Mouse (Mus musculus): Measurements from ENCODE around the gene Nppa. TPM values are rescaled to one million over a fixed set of nuclear protein-coding genes. Genes with fewer than 3 reads are reported as not detected.

Nppa gene
- polyA plus RNA-seq, 1 experiment from 2014 or later: not detected

DNA sequence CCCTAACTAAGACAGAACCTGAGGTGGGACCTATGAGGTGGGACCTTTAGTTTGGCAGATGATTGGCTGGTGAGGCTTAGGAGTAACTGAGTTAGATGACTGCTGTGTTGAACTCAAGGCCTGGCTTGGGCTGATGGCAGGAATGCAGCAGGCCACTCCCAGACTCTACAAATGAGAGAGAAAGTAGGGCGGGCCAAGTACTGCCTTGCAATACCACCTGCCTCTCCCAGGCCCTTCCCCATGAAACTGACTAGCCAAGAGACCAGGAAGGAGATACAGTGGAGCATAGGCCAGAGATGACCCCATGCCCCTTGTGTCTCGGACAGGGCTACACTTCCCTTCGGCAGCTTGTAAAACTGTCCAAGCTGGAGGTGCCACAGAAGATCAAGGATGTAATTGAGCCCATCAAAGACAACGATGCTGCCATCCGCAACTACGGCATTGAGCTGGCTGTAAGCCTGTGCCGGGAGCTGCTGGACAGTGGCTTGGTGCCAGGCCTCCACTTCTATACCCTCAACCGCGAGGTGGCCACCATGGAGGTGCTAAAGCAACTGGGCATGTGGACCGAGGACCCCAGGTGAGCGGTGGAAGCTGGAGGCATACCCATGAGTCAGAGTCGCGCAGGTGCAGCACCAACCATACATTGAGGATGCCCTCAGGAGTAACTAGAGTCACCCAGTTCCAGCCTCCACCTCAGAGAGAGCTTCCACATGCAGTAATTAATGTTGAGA, 50.7 kb downstream of the Nppa start:
- Histone ChIP-seq H3K4me3 (ENCODE audit: inconsistent target) (no peak overlapping the region), H3K79me2 (ENCODE audit: inconsistent target) (peaks cover 51% of the 10 kb centered on the region), H3K27ac (no peak overlapping the region), H3K36me3 (ENCODE audit: inconsistent target) (peaks cover 99% of the 10 kb centered on the region)
- 94% methylated on average over 13 of the region's 13 CpGs for WGBS (ENCODE audit: missing documents)

Other genes with a start within 250 kb of the Nppa start
- gene Zfp984, start 190.9 kb upstream of the Nppa start, polyA plus RNA-seq (2018): 34.1 to 102 TPM (median 34.9 TPM) in 3 replicates
- 5.4 to 7.7 TPM (median 5.8 TPM) in 3 replicates for gene Zfp933, start 152.4 kb upstream of the Nppa start, polyA plus RNA-seq (2018)
- gene Miip, start 131.9 kb upstream of the Nppa start, polyA plus RNA-seq (2018): 6.2 to 15.8 TPM (median 11.0 TPM) in 3 replicates
- 0.62 to 2.3 TPM (median 0.75 TPM) in 3 replicates for gene Fv1, start 131.7 kb upstream of the Nppa start, polyA plus RNA-seq (2018)
- gene Mfn2, start 96.0 kb upstream of the Nppa start, polyA plus RNA-seq (2018): 28.8 to 35.7 TPM (median 29.8 TPM) in 3 replicates
- 144 to 203 TPM (median 190 TPM) in 3 replicates for gene Plod1, start 64.0 kb upstream of the Nppa start, polyA plus RNA-seq (2018)
- 39.1 to 67.9 TPM (median 59.0 TPM) in 3 replicates for gene 2510039O18Rik, start 59.8 kb upstream of the Nppa start, polyA plus RNA-seq (2018)
- not detected in 3 replicates for gene Nppb, start 14.9 kb upstream of the Nppa start, polyA plus RNA-seq (2018)
- gene Clcn6, start 38.1 kb downstream of the Nppa start, polyA plus RNA-seq (2018): 9.4 to 11.3 TPM (median 9.5 TPM) in 3 replicates
- 23.2 to 110 TPM (median 45.0 TPM) in 3 replicates for gene Mthfr, start 38.4 kb downstream of the Nppa start, polyA plus RNA-seq (2018)
- 19.8 to 35.9 TPM (median 33.6 TPM) in 3 replicates for gene Agtrap, start 87.3 kb downstream of the Nppa start, polyA plus RNA-seq (2018)
- gene Mad2l2, start 129.7 kb downstream of the Nppa start, polyA plus RNA-seq (2018): 7.8 to 13.8 TPM (median 12.4 TPM) in 3 replicates
- not detected in 3 replicates for gene Draxin, start 130.0 kb downstream of the Nppa start, polyA plus RNA-seq (2018)
- 31.9 to 51.1 TPM (median 41.3 TPM) in 3 replicates for gene Fbxo6, start 151.4 kb downstream of the Nppa start, polyA plus RNA-seq (2018)
- gene Fbxo44, start 159.8 kb downstream of the Nppa start, polyA plus RNA-seq (2018): 1.5 to 3.2 TPM (median 1.7 TPM) in 3 replicates
- not detected in 3 replicates for gene Fbxo2, start 159.9 kb downstream of the Nppa start, polyA plus RNA-seq (2018)